Mouse (Mus musculus) heart, adult 2 months (tissue): Measurements from ENCODE around the gene Gm6583.

ENCODE experiments used
- CTCF ChIP-seq: fragments of 200-600 bp; IDR thresholded peaks from 2 replicates; pipeline ENCODE4 v1.8.1; 2022; ENCODE audit warnings: antibody characterized with exemption, mild to moderate bottlenecking, moderate library complexity
- EP300 ChIP-seq: fragments of 200-500 bp; IDR thresholded peaks from 2 replicates; pipeline ENCODE4 v1.6.1; 2011; ENCODE audit warnings: low read depth, low read length, control low read depth; ENCODE audit not compliant: insufficient read depth
- POLR2A ChIP-seq: fragments of 200-500 bp; IDR thresholded peaks from 2 replicates; pipeline ENCODE4 v1.6.1; 2011; ENCODE audit warnings: mild to moderate bottlenecking, low read depth, low read length, control low read depth; ENCODE audit not compliant: insufficient read depth

- no peak for TF ChIP-seq EP300
- no peak for TF ChIP-seq CTCF
- TF ChIP-seq POLR2A: no peak
Observed at GRCm38 (mm10) chr5:112326446-112327009, 29.3 kb downstream of the Gm6583 start.
